Mouse (Mus musculus) T-helper 1 cell (primary cell): ENCODE measurements around the gene Tbc1d15.

Experiments
- in situ Hi-C: fragments of 300-600 bp; cut with MboI, MseI; formaldehyde crosslinking; loops from one replicate; pipeline ENCODE4 v1.15.1; 2025; ENCODE audit warnings: high pct_unique_total_duplicates

Gene Tbc1d15

DNA sequence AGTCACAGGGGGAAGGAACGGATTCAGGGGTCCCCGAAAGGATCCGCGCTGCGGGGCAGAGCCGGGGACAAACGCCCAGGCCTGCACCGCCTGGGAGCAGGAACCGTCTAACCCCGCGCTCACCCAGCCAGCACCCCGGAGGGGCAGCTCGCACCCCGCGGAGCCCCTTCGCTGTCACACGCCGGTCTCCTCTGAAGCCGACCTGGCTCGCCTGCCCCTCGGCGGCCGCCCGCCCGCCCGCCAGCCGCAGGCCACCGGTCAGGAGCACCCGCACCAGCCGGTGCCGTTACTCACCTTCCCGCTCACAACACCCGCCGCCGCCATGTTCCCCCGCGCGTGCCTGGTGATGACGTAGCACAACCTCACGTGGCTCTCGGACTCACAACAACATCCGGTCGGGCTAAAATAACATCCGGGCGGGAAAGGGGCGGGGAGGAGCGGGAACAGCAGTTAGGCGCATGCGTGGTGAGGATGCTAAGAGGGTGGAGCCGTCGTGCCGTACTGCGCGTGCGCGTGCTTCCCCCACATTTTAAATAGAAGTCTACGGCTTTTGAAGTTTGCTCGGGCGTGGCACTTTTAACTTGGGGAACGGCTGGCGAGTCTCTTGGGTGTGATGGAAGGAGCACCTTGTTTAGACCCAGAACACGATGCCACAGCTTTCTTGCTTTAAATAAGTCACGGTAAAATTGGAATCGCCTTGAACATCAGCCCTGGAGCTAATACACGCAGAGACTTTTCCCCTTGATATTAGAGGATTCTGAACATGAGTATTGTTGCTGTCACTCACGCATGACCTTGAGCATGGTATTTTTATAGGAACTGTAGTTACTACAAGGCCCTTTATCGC is at the start of gene Tbc1d15:
Gene Tbc1d15, minus strand, starts transcription at position 380 of the 847 bp plus-strand sequence.
- in situ Hi-C loops: loop anchor here (5.0 to 10.0 kb wide), 2 partner anchors 61 to 1673 kb away; no protein-coding TSS in a partner anchor

DNA sequence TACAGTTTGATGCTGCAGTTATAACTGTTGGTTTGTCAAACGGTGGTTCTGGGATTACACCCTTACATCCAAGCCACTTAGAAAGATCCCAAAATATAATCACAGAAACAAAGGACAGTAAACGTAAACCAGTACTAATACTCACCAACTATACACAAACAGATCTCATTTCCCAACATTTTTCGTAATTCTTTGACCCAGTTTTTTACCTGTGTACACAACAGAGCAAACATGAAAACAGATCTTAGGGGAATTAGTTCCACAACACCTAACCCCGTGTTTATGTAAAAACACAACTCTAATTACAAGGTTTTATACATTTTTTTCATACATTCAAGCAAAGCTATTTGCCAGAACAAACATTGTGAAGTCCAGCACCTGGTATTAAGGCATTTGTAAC is 47.4 kb upstream of the Tbc1d15 start:
- in situ Hi-C loops: no loop called here

DNA sequence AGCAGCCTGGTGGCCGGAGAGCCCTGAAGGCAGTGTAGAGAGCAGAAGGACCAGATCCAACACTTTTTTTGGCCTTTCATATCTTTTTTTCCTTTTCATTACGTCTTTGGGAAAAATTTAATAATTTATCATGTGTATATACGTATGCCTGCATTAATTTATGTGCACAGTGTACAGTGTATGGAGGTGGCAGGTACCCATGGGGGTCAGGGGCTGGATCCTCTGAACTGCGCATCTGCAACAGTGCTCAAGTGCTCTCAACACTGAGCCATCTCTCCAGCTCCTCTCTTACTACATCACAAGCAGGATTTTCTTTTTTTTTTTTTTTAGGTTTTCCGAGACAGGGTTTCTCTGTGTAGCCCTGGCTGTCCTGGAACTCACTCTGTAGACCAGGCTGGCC is 46.3 kb upstream of the Tbc1d15 start:
- in situ Hi-C loops: no loop called here

DNA sequence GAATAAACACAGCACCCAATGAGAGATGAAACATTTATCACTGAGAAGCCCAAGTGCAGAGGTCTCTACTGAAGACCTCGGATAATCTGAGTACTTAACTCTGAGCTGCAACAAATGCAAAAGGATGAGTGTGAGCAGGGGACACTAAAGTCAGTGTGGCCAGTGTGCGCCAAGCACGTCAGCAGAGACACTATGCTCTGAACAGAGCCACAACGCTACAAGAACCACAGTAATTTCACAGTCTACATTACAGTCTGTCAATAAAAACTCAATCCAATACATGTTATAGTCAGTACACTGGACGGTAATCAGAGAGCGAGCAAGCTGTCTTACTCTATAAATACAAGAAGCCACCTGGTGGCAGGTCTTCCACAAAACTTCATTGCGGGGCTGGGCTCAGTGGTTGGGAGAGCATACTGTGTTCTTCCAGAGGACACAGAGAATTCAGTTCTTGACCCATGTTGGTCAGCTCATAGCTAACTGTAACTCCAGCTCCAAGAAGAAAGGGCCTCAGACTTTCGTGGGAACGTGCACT is 45.2 kb upstream of the Tbc1d15 start:
- in situ Hi-C loops: no loop called here

GRCm38 (mm10) chr10:115295162-115295561 is 43.9 kb upstream of the Tbc1d15 start:
- in situ Hi-C loops: no loop called here

- in situ Hi-C loops: no loop called here
Observed at GRCm38 (mm10) chr10:115294715-115295114, 43.4 kb upstream of the Tbc1d15 start.

DNA sequence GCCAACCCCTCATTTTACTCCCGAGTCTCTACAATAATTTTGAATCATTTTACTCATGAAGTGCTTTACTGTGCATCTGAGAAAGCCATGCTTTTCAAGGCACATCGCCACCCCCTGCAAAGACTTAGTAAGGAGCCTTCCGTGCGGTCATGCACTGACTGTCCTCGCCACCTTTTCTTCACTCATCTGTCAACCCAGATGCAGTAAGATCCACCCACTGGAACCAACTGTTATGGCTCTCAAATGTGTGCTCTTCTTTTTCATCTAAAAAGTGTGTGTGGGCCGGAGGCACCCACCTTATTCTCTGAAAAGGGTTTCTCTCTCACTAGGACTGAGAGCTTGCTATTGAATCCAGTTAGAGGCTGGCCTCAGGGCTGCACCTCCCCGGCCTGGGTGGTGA is 42.7 kb upstream of the Tbc1d15 start:
- in situ Hi-C loops: no loop called here

DNA sequence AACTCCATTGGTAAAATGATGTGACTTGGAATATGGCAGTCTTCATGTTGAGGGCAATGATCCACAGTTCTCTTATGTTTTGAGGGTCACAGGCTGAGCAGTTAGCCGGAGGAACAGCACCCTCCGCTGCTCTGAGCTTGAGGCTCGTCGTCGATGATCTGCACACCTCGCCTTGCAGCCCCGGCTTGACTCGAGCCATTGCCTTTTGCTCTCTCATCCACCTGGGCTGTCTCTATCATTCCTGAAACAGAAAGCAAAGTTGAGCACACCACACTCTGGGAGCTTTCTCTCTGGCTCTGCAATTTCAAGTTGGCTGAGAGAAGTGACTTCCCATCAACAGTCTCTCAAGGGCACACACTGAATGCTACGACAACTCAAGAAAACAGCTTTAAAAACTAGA is 39.4 kb upstream of the Tbc1d15 start:
- in situ Hi-C loops: no loop called here

DNA sequence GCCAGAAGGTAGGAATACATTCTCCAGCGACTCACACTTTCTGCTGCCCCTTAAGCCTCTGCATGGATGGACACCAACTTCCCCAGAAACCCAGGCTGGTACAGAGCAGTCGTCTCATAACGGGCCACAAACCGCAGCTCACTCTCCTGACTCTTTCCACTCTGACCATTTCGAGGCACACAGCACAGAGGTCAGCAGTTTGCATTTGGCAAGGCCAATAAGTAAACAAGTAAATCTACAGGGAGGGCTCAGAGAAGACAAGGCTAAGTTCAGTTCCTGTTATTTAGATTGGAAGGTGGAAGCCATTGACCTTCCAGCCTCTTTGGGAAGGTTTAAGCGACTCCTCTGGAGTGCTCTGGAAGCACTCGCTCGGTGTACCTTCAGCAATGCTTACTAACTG is 37.6 kb upstream of the Tbc1d15 start:
- in situ Hi-C loops: no loop called here

DNA sequence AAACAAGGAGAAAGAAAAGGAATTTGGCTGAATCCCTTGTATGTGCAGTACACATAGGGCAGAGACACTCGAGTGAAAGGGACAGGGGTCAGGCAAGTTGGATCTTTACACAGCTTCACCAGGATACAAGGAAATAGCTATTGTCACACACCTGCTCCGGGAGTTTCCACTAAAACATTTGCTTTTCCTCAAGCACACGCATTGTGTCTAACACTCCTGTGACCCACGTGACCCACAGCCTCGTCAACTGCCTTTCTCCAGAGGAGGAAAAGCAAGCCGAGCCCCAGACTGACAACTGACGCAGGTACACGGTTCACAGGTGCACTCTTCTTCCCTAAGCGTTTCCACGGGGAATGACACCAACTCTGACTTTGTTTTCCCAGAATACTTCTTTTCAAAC is 32.9 kb upstream of the Tbc1d15 start:
- in situ Hi-C loops: no loop called here

GRCm38 (mm10) chr10:115281381-115281780 is 30.1 kb upstream of the Tbc1d15 start:
- in situ Hi-C loops: no loop called here

DNA sequence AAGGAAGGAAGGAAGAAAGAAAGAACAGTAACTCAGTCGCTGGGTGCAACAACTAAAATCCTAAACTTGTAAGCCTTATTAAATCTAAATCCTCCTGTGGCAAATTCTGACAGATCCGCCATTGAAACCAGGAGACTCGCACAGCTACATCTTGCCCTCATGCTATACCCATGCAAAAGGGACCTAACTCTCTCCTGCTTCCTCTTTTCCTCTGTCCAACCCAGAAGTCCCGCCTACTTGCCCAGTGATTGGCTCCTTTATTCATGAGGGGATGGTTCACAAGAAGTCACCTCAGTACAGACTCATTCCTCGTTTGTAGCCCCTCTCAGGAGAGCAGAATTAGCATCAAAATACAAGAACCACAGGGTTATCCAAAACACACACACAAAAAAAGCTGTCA is 20.4 kb upstream of the Tbc1d15 start:
- in situ Hi-C loops: loop anchor here (10.0 kb wide), 1 partner anchor 847 kb away; no protein-coding TSS in a partner anchor

DNA sequence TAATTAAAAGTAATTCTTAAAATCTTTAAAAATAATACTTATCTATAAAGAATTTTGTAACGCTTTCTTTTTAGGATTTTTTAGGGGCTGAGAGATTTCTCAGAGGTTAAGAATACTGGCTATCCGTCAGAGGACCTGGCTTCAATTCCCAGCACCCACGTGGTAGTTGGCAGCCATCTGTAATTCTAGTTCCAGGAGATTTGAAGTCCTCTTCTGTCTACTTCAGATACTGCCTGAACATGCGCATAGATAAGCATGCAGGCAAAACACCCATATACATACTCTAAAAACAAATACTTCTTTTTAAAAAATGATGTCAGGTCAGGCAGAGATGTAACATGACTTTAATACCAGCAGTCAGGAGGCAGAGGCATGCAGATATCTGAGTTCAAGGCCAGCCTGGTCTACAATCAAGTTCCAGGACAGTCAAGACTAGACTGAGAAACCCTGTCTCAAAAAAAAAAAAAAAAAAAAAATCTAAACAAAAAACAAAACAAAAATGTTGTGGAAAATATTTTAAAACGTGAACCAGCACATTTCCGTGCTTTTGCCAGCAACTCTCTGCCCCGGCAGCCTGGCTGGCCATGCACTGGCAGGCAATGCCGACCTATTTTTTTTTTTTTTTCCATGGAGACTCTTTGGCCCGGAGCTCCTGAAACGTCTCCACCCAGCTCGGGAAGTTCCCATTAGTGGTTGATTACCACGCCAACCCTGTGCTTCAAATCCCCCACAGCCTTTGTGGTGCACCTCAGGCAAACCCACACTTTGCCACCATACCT is 19.5 kb upstream of the Tbc1d15 start:
- in situ Hi-C loops: loop anchor here (10.0 kb wide), 1 partner anchor 846 kb away; no protein-coding TSS in a partner anchor

DNA sequence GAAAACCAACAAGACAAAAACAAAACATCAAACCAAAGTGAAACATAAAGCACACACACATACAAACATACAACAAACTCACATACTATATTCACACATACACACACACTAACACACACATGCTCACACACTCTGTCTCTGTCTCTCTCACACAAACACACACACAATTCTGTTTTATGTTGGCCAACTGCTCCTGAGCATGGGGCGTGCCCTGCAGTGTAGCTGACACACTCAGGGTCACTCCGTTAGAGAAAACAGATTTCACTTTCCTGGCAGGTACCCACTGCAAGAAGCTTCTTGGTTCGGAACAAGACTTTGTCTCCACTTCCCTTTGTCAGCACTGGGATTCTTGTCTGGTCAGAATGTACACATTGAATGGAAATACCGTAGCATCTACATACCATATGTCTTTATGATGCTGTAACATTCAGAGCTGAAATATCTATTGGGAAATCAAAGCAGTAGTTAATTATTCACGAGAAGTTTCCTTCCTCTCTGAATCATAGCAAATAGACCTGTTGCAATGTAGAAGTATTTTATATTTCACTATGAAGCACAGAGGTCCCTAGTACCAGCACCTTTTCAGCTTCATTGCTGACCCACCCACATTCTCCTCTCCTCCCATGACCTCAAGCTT is 11.8 kb upstream of the Tbc1d15 start:
- in situ Hi-C loops: no loop called here

- in situ Hi-C loops: no loop called here
Observed at GRCm38 (mm10) chr10:115262261-115262660, 11.0 kb upstream of the Tbc1d15 start.

- in situ Hi-C loops: no loop called here
Observed at GRCm38 (mm10) chr10:115261428-115261827, 10.2 kb upstream of the Tbc1d15 start.

DNA sequence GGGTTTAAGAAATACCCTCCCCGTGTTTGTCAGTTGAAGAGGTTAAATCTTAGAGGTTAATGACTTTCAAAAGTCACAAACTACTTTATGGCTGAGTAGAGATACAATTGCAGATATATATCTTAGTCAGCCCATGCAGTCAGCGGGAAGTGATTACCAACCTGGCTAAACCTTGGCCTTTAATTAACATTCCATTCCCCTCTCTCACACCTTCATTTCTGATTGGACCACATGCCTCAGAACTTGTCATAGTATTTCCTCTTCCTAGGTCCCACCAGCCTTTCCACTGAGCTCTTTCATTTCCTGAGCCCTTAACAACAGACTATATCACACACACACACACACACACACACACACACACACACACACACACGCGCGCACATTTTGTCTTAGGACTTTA is 4.9 kb upstream of the Tbc1d15 start:
- in situ Hi-C loops: loop anchor here (10.0 kb wide), 1 partner anchor 1669 kb away; no protein-coding TSS in a partner anchor

DNA sequence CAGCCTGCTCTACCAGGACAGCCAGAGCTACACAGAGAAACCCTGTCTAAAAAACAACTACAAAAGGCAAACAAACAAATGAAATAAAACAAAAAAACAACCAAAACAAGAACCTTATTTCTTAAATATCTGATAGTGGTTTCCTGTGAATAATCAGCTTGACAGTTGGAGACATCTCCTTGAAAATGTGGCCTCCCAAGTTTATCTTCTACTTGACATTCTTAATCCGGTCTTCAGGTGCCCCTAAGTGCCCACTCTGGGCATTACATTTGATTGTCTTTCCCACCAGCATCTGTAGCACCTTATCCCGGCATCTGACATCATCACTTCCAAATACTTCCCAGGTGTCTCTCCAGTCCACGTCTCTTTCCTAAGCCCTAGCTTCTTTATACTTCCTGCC is 2.3 kb upstream of the Tbc1d15 start:
- in situ Hi-C loops: loop anchor here (5.0 to 10.0 kb wide), 2 partner anchors 59 to 1671 kb away; no protein-coding TSS in a partner anchor

DNA sequence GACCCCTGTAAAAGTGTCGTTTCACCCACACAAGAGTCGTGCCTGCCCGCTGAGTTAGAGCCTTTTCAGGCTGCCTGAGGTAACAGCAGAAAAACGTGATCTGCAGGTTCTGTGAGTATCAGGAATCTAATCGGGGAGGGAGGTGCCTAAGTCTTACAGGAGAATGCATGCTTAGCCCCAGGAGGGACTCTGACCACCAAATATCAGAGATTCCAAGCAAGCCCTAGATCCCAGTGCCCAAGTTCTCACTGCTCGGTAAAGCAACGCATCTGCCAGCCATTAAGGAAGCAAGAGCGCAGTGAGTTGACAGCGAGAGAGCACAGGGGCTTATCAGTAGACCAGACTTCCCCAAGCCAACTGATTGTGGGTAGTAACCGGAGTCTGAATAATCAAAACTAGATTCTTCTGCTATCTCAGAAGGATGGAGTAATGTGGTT is 1.1 kb upstream of the Tbc1d15 start:
- in situ Hi-C loops: loop anchor here (5.0 to 10.0 kb wide), 2 partner anchors 60 to 1672 kb away; no protein-coding TSS in a partner anchor

DNA sequence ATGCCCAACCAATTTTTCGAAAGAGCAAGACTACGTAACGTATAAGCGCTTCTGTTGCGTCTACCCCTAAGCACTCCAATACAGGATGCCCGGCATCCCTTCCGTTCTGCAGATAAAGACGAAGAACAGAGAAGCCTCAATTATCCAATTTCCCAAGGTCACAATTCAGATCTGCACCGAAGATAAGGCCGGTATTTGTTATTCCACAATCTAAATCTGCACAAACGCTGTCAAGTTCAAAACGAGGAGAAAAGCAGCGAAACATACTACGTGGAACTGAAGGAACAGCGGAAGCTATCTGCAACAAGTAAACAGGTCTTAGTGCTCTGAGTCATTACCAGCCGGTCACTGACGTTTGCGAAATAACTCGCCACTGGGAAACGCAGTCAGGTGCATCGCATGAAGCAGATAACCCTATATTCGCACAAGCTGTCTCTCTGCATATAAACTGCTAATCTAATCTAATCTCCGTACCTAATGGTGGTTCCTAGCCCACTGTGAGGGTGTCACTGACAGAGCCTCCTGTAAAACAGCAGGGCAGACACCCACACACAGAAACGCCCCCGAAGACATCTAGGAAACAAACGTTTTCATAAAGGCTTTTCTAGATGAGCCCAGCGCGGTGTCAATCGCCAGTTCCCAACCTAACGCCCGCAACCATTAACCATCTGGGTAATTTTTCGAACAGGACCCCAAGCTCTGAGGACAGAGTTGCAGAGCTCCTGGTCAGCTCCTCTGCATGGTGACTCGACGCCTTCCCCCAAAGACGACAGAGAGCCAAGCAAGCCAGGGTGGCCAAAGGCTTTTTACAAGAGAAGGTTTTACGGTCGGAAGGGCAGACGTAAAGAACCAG is 806 bp downstream of the Tbc1d15 start:
- in situ Hi-C loops: loop anchor here (5.0 to 10.0 kb wide), 2 partner anchors 62 to 1674 kb away; no protein-coding TSS in a partner anchor

- in situ Hi-C loops: no loop called here
Observed at GRCm38 (mm10) chr10:115248041-115248440, 3.2 kb downstream of the Tbc1d15 start.
